Mouse (Mus musculus) macrophage (primary cell): ENCODE measurements around the gene Slc30a2. TPM values are rescaled to one million over a fixed set of nuclear protein-coding genes. Genes with fewer than 3 reads are reported as not detected.
"Not testable (repeated sequence)": the region's sequence is repeated elsewhere in the genome, so short reads cannot be mapped to it uniquely, and the experiment has no call there.

ENCODE experiments used
- H3K27ac ChIP-seq: fragments of 350-480 bp; formaldehyde crosslinking; 2 replicates; pipeline ENCODE4 v1.9.0; 2021
- H3K36me3 ChIP-seq: fragments of 350-480 bp; formaldehyde crosslinking; 2 replicates; pipeline ENCODE4 v1.9.0; 2021; ENCODE audit errors: inconsistent target
- H3K4me3 ChIP-seq: fragments of 350-480 bp; formaldehyde crosslinking; 2 replicates; pipeline ENCODE4 v1.9.0; 2021; ENCODE audit errors: inconsistent target
- H3K79me2 ChIP-seq: fragments of 350-480 bp; formaldehyde crosslinking; 2 replicates; pipeline ENCODE4 v1.9.0; 2021; ENCODE audit errors: inconsistent target
- WGBS: methylation state at CpG from one replicate; pipeline ENCODE4 v1.1.7; 2026; ENCODE audit warnings: inconsistent platforms; ENCODE audit not compliant: missing documents; 5-methylcytosine and 5-hydroxymethylcytosine counted together
- polyA plus RNA-seq: library from polyadenylated mRNA; stranded (reverse); fragments of 250-400 nt; gene quantifications from 3 replicates; pipeline ENCODE4 v1.2.4, GENCODE M21; 2018; ENCODE audit warnings: inconsistent platforms

Slc30a2 gene
- polyA plus RNA-seq, 1 experiment from 2014 or later, result not detected

DNA sequence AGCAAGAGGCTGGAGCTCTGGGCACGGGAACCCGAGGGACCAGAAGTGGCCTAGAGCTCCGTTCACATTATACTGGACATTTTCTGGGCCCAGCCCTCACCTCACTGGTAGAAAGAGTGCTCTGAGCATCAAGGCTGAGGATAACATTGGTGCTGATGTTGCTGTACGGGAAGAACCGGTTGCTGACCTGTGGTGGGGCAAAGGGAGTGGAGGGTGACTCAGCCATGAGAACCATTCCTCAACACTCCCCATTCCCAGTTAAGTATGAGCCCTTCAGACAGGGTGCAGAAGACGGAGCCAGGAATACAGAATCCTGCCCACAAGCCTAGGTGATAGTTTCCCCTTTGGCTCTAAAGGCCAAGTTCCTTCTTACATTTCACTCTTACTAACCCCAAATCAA, 16.7 kb downstream of the Slc30a2 start:
- WGBS, result 89% methylated on average over 6 of the region's 6 CpGs
- H3K27ac ChIP-seq, result no peak overlapping the region
- H3K36me3 ChIP-seq, result no peaks in the 10 kb centered on the region
- no peaks in the 10 kb centered on the region for H3K79me2 ChIP-seq
- no peak overlapping the region for H3K4me3 ChIP-seq

DNA sequence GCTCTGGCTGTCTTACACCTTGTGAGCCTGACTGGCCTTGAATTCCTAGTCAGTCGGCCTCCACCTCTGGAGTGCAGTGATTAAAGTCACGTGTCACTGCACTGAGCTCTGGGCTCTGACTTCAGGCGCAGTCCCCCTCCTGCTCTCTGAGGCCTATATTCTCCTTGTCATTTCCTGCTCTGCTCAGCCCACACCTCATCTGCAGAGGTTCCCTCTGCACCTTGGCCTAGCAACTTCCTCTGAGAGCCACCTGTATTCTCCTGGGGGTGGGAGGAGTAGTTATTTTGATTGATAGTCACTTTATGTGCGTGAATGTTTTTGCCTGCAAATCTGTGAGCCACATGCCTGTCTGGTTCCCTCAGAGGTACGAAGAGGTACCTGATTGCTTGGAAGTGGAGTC, 18.2 kb downstream of the Slc30a2 start:
- H3K79me2 ChIP-seq, result no peaks in the 10 kb centered on the region
- 28% methylated on average over 5 of the region's 5 CpGs for WGBS
- H3K27ac ChIP-seq, result no peak overlapping the region
- H3K4me3 ChIP-seq, result no peak overlapping the region
- no peaks in the 10 kb centered on the region for H3K36me3 ChIP-seq

DNA sequence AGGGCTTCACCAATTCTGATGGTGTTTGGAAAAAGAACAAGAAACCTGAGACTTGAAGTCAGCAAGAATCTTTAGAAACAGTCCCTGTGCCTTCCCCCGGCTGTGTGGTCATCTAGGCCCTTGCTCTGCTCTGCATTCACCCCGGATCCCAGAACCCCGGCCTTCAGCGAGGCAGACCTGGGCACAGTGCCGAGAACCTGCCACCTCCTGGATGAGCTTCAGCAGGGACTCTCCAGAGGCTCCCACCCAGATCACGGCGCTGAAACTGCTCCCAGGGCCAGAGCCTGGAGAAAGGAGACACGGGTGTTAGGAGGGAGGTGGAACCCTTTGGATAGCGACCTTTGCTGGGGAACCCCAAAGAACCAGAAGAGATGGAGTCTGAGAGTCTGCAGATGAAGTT, 19.1 kb downstream of the Slc30a2 start:
- 37% methylated on average over 9 of the region's 9 CpGs for WGBS
- no peak overlapping the region for H3K4me3 ChIP-seq
- H3K79me2 ChIP-seq, result no peaks in the 10 kb centered on the region
- H3K27ac ChIP-seq, result no peak overlapping the region
- no peaks in the 10 kb centered on the region for H3K36me3 ChIP-seq

DNA sequence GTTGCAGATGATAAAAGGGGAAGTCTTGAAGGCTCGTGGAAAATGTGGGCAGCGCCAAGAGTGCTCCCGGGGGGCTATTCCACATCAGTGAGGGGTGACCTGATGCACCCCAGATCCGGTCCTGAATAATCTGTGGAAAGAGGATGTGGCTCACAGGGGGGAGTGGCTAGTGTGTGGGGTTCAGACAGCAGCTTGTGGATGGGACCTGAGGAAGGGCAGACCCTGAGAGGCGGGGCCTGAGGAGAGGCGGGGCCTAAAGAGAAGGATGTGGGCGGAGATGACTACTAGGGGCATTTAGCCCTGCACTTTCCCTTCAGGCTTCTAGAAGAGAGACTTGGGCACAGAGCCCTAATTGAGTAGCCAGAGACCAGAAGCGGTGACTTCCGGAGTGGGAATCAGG, 19.6 kb downstream of the Slc30a2 start:
- Histone ChIP-seq H3K36me3 (no peaks in the 10 kb centered on the region), H3K79me2 (no peaks in the 10 kb centered on the region), H3K4me3 (peak overlapping the region; percentile 5; the same call in 1 of the 2 replicates), H3K27ac (no peak overlapping the region)
- under 1% methylated on average over 9 of the region's 9 CpGs for WGBS

DNA sequence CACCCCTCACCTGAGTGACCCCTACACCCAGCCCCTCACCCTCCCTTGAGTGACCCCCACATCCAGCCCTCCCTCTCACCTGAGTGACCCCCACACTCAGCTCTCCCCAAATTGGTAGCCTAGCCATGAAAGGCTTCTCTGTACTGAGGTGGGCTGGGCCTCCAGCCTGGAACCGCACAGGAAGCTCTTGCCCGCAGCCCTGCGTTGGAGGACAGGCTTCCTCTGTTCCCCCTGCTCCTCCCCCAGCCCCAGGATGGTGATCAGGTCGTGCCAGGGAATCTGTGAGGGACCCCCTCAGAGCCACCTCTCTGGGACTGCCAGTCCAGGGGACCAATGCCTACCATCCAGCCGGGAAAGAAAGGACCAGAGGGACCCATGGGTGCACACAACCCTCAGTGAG, 22.3 kb downstream of the Slc30a2 start:
- H3K4me3 ChIP-seq, result no peak overlapping the region
- no peaks in the 10 kb centered on the region for H3K79me2 ChIP-seq
- no peaks in the 10 kb centered on the region for H3K36me3 ChIP-seq
- H3K27ac ChIP-seq, result no peak overlapping the region
- 14% methylated on average over 5 of the region's 5 CpGs for WGBS

DNA sequence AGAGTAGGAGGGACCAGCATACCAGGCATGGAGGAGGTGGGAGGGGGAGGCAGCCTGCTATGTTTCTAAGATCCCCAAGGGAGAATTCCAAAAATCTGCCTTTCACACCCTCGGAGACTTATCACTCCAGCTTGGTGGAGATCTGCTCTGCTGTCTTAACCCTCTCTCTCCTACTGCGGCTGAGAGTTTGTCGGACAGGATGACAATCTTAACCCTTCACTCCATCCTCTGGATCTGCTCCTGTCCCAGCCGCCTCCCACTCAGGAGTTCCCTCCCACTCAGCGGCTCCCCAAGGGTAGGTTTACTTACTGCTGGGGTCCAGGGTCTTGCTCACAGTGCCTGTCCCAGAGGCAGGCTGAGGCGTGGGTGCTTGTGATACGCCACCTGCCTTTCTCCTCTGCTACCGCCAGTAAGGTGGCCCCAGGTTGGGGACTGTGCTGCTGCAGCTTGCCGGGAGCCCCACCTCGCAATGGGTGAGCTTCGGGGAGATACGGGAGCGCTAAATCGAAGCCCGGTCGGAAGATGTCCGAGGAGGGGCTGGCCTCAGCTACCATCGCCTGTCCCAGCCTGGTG, 27.8 kb downstream of the Slc30a2 start:
- Histone ChIP-seq H3K36me3 (no peaks in the 10 kb centered on the region), H3K27ac (no peak overlapping the region), H3K4me3 (no peak overlapping the region), H3K79me2 (no peaks in the 10 kb centered on the region)
- WGBS, result 8% methylated on average over 18 of the region's 18 CpGs

DNA sequence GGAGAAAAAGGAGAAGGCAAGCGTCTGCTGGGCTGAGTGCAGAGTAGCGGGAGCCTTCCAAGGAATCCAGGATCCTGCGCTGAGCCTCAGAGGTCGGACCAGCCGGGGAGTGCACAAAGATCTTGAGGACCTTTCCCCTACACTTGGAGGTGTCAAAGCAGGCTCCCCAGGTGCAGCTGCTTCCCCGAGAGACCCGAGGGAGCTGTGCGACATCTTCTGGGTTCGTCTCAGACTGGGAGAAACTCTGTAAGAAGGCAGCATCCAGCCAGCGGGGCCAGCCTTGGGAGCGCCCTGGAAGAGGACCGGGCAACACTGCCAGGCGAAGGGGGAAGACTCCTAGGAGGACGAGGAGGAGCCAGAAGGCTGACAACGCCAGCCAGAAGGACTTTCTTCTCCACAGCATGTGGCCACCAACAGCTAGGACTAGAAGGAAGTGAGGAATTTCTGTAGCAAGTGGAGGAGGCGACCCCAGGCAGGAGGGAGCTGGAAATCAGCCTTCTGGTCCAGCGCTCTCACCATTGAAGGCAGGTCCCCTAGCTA, 28.4 kb downstream of the Slc30a2 start:
- H3K27ac ChIP-seq, result no peak overlapping the region
- no peaks in the 10 kb centered on the region for H3K36me3 ChIP-seq
- no peak overlapping the region for H3K4me3 ChIP-seq
- no peaks in the 10 kb centered on the region for H3K79me2 ChIP-seq
- WGBS, result 5% methylated on average over 17 of the region's 17 CpGs

DNA sequence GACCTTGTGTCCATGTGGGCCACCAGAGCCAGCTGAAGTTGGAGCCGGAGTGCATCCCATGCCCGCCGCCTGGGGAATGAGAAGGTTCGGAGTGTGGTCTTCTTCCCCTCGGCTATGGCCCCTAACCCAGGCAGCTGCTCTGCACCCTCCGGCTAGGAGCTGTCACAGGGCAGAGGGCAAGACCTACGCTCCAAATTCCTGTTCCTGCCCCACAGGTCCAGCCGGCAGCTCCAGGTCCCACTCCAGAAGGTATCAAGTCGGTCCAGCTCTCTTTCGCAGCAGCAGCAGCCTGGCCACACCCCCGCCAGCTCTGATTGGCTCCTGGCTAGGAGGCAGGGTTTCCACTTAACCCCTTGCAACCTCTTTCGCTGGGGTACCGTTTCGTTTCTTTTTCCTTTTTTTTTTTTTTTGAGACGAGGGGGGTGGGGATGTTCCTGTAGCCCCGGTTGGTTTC, 29.3 kb downstream of the Slc30a2 start:
- Histone ChIP-seq H3K27ac (no peak overlapping the region), H3K4me3 (peak overlapping the region; percentile 15), H3K36me3 (no peaks in the 10 kb centered on the region), H3K79me2 (no peaks in the 10 kb centered on the region)
- WGBS, result 2% methylated on average over 16 of the region's 16 CpGs

DNA sequence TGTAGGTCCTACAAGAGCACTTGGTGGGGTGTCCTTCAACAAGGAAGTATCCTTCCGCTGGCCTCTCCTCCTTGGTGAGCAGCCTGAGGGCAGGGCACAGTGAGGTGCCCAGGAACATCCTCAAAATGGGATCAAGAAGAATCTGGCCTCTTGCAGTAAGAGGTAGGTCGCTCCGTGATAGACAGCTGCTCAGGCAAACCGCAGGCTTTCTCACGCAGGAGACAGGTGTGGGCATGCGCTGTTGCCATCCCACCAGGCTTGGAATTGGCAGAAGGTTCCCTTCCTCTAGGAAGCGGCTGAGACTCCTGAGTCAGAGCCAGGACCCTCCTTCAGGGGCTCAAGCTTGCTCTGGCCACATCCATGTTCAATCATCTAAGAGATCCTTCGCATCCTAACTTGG, 30.3 kb downstream of the Slc30a2 start:
- H3K4me3 ChIP-seq, result no peak overlapping the region
- H3K79me2 ChIP-seq, result no peaks in the 10 kb centered on the region
- H3K27ac ChIP-seq, result no peak overlapping the region
- H3K36me3 ChIP-seq, result no peaks in the 10 kb centered on the region
- WGBS, result 89% methylated on average over 8 of the region's 8 CpGs

DNA sequence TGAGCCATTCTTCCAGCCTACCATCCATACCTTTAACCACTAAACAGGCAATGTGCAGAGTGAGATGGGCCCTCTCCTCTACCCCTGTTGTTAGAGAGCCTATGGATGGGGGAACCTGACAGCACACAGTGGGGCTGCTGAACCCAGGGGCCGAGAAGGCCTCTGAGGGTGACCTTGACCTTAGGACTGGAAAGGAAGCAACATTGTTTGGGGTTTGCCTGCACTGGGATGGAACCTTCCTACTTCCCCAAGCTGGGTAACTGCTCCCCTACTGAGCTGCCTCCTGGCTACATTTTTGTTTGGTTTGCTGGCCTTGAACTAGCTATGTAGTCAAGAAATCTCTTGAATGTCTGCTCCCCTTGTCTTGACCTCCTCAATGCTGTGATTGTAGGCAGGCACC, 31.3 kb downstream of the Slc30a2 start:
- no peak overlapping the region for H3K27ac ChIP-seq
- H3K79me2 ChIP-seq, result no peaks in the 10 kb centered on the region
- no peaks in the 10 kb centered on the region for H3K36me3 ChIP-seq
- 27% methylated on average over 1 of the region's 1 CpGs for WGBS
- H3K4me3 ChIP-seq, result no peak overlapping the region

DNA sequence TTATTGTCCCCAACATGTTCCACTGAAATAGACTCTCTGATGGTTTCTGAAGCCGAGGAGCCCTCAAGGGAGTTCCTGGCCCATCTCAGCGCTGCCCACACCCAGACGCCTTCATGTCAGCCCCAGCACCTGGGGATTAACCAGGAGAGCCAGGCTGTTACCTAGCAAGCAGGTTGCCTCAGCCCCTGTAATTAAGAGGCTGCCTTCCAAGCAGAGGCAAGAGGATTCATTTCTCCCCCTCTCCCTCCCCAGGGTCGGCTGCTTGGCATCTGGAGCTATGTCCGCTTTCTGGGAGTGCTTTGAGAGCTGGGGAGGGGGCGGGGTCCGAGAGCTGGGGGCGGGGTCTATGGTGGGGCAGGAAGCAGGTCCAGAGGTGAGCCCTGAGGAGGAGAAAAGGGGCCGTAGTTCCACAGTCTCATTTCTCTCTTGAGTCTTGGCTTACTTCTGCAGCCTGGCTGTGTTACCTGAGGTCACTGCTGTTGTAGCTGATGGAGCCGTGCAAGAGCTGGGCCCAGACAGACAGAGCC, 35.2 kb downstream of the Slc30a2 start:
- no peak overlapping the region for H3K27ac ChIP-seq
- H3K79me2 ChIP-seq, result no peaks in the 10 kb centered on the region
- H3K36me3 ChIP-seq, result no peaks in the 10 kb centered on the region
- H3K4me3 ChIP-seq, result no peak overlapping the region
- WGBS, result 66% methylated on average over 8 of the region's 10 CpGs

DNA sequence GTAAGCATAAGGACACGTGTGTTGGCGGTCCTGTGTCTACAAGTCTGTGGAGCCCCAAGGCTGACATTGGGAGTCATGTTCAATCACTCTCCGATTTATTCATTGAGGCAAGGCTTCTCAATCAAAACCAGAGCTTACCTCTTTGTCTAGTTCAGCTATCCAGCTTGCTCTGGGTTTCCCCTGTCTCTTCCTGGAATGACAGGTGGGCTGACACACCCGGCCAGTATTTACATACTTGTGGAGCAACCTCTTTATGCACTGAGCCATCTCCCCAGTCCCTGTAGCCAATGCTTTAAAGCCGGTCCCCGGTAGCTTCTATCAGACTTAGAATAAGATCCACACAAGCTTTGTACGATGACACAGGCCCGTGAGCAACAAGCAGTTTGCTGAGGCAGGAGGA, 36.5 kb downstream of the Slc30a2 start:
- Histone ChIP-seq H3K27ac (no peak overlapping the region), H3K79me2 (no peaks in the 10 kb centered on the region), H3K4me3 (no peak overlapping the region), H3K36me3 (no peaks in the 10 kb centered on the region)
- 96% methylated on average over 8 of the region's 8 CpGs for WGBS

DNA sequence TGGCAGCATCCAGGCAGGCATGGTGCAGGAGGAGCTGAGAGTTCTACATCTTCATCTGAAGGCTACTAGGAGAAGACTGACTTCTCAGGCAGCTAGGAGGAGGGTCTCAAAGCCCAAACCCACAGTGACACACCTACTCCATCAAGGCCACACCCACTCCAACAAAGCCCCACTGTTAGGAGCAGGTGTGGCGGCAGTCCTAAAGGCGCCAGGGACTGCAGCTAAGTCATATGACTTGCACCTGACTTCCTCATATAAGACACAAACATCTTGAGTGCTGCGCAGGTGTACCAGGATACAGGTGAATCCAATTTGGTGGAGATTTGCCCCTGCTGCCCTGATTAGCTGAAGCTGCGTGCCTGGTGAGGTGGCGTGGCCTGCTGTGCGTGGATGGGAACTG, 40.8 kb downstream of the Slc30a2 start, which contains the start of gene Extl1:
TSS of gene Extl1 (minus strand) at position 101 of the 400 bp plus-strand sequence.
- H3K27ac ChIP-seq, H3K79me2 ChIP-seq, H3K4me3 ChIP-seq, H3K36me3 ChIP-seq: not testable (repeated sequence)
- 90% methylated on average over 2 of the region's 6 CpGs for WGBS

DNA sequence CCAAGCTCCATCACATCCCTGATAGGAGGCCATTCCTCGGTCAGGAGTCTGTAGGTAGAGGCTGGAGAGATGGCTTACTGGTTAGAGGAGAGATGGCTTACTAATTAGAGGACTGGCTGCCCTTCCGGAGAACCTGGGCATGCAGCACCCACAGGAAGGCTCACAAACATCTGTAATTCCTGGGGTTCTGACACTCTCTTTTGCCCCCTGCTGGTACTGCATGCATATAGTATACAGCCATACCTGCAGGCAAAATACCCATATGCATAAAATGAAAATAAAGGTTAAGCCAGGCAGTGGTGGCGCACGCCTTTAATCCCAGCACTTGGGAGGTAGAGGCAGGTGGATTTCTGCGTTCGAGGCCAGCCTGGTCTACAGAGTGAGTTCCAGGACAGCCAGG, 44.3 kb downstream of the Slc30a2 start:
- Histone ChIP-seq H3K36me3 (no peaks in the 10 kb centered on the region), H3K27ac (no peak overlapping the region), H3K79me2 (no peaks in the 10 kb centered on the region), H3K4me3 (no peak overlapping the region)
- 60% methylated on average over 6 of the region's 6 CpGs for WGBS

DNA sequence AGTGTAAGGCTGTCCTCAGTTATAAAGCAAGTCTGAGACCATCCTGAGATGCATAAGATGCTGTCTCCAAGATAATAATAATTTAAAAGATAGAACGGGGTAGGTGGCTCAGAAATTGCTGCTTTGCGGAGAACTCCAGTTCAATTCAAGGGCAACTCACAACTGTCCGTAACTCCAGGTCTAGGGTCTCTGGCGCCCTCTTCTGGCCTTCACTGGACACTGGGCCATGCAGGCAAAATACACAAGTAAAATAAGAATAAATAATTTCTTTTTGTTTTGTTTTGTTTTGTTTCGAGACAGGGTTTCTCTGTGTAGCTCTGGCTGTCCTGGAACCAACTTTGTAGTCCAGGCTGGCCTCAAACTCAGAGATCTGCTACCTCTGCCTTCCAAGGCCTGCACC, 45.4 kb downstream of the Slc30a2 start:
- H3K27ac ChIP-seq, result no peak overlapping the region
- no peaks in the 10 kb centered on the region for H3K79me2 ChIP-seq
- H3K4me3 ChIP-seq, result no peak overlapping the region
- no peaks in the 10 kb centered on the region for H3K36me3 ChIP-seq
- 14% methylated on average over 5 of the region's 5 CpGs for WGBS

DNA sequence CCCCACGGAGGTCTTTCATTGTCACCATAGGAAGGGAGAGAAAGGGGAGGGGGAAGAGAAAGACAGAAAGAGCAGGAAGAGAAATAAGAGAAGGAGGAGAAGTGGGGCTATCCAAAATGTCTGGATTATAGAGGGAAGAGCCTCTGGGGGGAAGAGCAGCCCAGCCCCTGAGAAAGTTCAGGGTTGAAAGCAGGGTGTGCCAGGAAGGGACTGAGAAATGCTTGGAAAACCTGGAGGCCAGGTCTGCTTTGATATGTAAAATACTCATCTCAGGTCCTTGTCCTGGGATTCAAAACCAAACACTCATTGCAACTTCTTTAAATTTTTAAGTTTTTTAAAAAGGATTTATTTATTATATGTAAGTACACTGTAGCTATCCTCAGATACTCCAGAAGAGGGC, 48.7 kb downstream of the Slc30a2 start:
- Histone ChIP-seq H3K79me2 (no peaks in the 10 kb centered on the region), H3K27ac (no peak overlapping the region), H3K36me3 (no peaks in the 10 kb centered on the region), H3K4me3 (no peak overlapping the region)
- 100% methylated on average over 1 of the region's 1 CpGs for WGBS
